Mouse (Mus musculus) heart, embryonic 11.5 days (tissue): ENCODE results near the gene Gm21294. TPM values are rescaled to one million over a fixed set of nuclear protein-coding genes. Genes with fewer than 3 reads are reported as not detected.
"Not testable (repeated sequence)": the region's sequence is repeated elsewhere in the genome, so short reads cannot be mapped to it uniquely, and the experiment has no call there.

Source experiments
- ATAC-seq: fragments of 200-750 bp; cut with Nextera tagmentation; replicated peaks from 2 replicates; pipeline ENCODE4 v1.8.0; 2017; ENCODE audit warnings: moderate library complexity; ENCODE audit not compliant: insufficient number of reproducible peaks, low FRiP score, low TSS enrichment
- H3K27ac ChIP-seq: fragments of 300-500 bp; sonication (generic); 2 replicates; pipeline ENCODE4 v1.5.1; 2014; ENCODE audit warnings: mild to moderate bottlenecking, low read depth, low read length
- H3K27me3 ChIP-seq: fragments of 300-500 bp; sonication (generic); 2 replicates; pipeline ENCODE4 v1.6.1; 2014; ENCODE audit warnings: mild to moderate bottlenecking, low read length, mixed read lengths; ENCODE audit not compliant: control insufficient read depth, insufficient read depth
- H3K36me3 ChIP-seq: fragments of 300-500 bp; sonication (generic); 2 replicates; pipeline ENCODE4 v1.6.1; 2014; ENCODE audit warnings: mild to moderate bottlenecking, low read length, moderate library complexity, mixed read lengths; ENCODE audit not compliant: control insufficient read depth, insufficient read depth
- H3K4me1 ChIP-seq: fragments of 300-500 bp; sonication (generic); 2 replicates; pipeline ENCODE4 v1.6.1; 2014; ENCODE audit warnings: low read length; ENCODE audit not compliant: control insufficient read depth, insufficient read depth
- H3K4me2 ChIP-seq: fragments of 300-500 bp; sonication (generic); 2 replicates; pipeline ENCODE4 v1.6.1; 2014; ENCODE audit warnings: mild to moderate bottlenecking, moderate library complexity
- H3K4me3 ChIP-seq: fragments of 300-500 bp; sonication (generic); 2 replicates; pipeline ENCODE4 v1.5.1; 2014; ENCODE audit warnings: low read depth, low read length
- H3K9ac ChIP-seq: fragments of 300-500 bp; sonication (generic); 2 replicates; pipeline ENCODE4 v1.6.1; 2014; ENCODE audit warnings: mild to moderate bottlenecking, low read depth, low read length, moderate library complexity
- H3K9me3 ChIP-seq: fragments of 300-500 bp; sonication (generic); replicated peaks from 2 replicates; pipeline ENCODE4 v1.6.1; 2016; ENCODE audit warnings: low read length; ENCODE audit not compliant: control insufficient read depth
- WGBS: fragments of 180-500 bp; shearing (Covaris S2); extraction: QIAGEN DNeasy Blood & Tissue Kit; methylation state at CpG from one replicate; pipeline ENCODE4 v1.1.7; 2014; ENCODE audit not compliant: insufficient replicate concordance; 5-methylcytosine and 5-hydroxymethylcytosine counted together
- polyA plus RNA-seq: library from polyadenylated mRNA; unstranded; fragments of >200 nt; fragmentation: Nextera tagmentation; extraction: Ambion mirVana; gene quantifications from 2 replicates; pipeline ENCODE4 v1.2.1, GENCODE M21; 2014

The Gm21294 gene
- not detected in 2 replicates for polyA plus RNA-seq

GRCm38 (mm10) chrY:89052506-89052905, at the start of gene Gm21294:
TSS of gene Gm21294 (plus strand) at chrY:89052806.
- not testable (repeated sequence) for ATAC-seq, H3K27ac ChIP-seq, H3K9me3 ChIP-seq, H3K4me3 ChIP-seq, H3K4me1 ChIP-seq, H3K27me3 ChIP-seq, H3K36me3 ChIP-seq, H3K4me2 ChIP-seq, H3K9ac ChIP-seq
- no CpG with 5 or more reads among the region's 5 CpGs for WGBS

DNA sequence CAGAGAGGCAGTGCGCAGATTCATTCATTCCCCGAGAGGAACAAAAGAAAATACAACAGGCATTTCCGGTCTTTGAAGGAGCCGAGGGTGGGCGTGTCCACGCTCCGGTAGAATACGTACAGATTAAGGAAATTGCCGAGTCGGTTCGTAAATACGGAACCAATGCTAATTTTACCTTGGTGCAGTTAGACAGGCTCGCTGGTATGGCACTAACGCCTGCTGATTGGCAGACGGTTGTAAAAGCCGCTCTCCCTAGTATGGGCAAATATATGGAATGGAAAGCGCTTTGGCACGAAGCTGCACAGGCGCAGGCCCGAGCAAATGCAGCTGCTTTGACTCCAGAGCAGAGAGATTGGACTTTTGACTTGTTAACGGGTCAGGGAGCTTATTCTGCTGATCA, 73.6 kb downstream of the Gm21294 start:
- H3K36me3 ChIP-seq, H3K4me2 ChIP-seq, H3K4me1 ChIP-seq, H3K27me3 ChIP-seq, H3K27ac ChIP-seq, H3K9ac ChIP-seq, ATAC-seq, H3K4me3 ChIP-seq, H3K9me3 ChIP-seq: not testable (repeated sequence)
- WGBS, result 92% methylated on average over 3 of the region's 21 CpGs
